Mouse (Mus musculus) heart, embryonic 11.5 days (tissue): ENCODE results near the gene Gtf3c3. TPM values are rescaled to one million over a fixed set of nuclear protein-coding genes. Genes with fewer than 3 reads are reported as not detected.
A peak's percentile ranks its signal among the peaks of the same experiment; 100 is the strongest.

Experiments
- ATAC-seq: fragments of 200-750 bp; cut with Nextera tagmentation; replicated peaks from 2 replicates; pipeline ENCODE4 v1.8.0; 2017; ENCODE audit warnings: moderate library complexity; ENCODE audit not compliant: insufficient number of reproducible peaks, low FRiP score, low TSS enrichment
- H3K27ac ChIP-seq: fragments of 300-500 bp; sonication (generic); 2 replicates; pipeline ENCODE4 v1.5.1; 2014; ENCODE audit warnings: mild to moderate bottlenecking, low read depth, low read length
- H3K27me3 ChIP-seq: fragments of 300-500 bp; sonication (generic); 2 replicates; pipeline ENCODE4 v1.6.1; 2014; ENCODE audit warnings: mild to moderate bottlenecking, low read length, mixed read lengths; ENCODE audit not compliant: control insufficient read depth, insufficient read depth
- H3K36me3 ChIP-seq: fragments of 300-500 bp; sonication (generic); 2 replicates; pipeline ENCODE4 v1.6.1; 2014; ENCODE audit warnings: mild to moderate bottlenecking, low read length, moderate library complexity, mixed read lengths; ENCODE audit not compliant: control insufficient read depth, insufficient read depth
- H3K4me1 ChIP-seq: fragments of 300-500 bp; sonication (generic); 2 replicates; pipeline ENCODE4 v1.6.1; 2014; ENCODE audit warnings: low read length; ENCODE audit not compliant: control insufficient read depth, insufficient read depth
- H3K4me2 ChIP-seq: fragments of 300-500 bp; sonication (generic); 2 replicates; pipeline ENCODE4 v1.6.1; 2014; ENCODE audit warnings: mild to moderate bottlenecking, moderate library complexity
- H3K4me3 ChIP-seq: fragments of 300-500 bp; sonication (generic); 2 replicates; pipeline ENCODE4 v1.5.1; 2014; ENCODE audit warnings: low read depth, low read length
- H3K9ac ChIP-seq: fragments of 300-500 bp; sonication (generic); 2 replicates; pipeline ENCODE4 v1.6.1; 2014; ENCODE audit warnings: mild to moderate bottlenecking, low read depth, low read length, moderate library complexity
- H3K9me3 ChIP-seq: fragments of 300-500 bp; sonication (generic); replicated peaks from 2 replicates; pipeline ENCODE4 v1.6.1; 2016; ENCODE audit warnings: low read length; ENCODE audit not compliant: control insufficient read depth
- WGBS: fragments of 180-500 bp; shearing (Covaris S2); extraction: QIAGEN DNeasy Blood & Tissue Kit; methylation state at CpG from one replicate; pipeline ENCODE4 v1.1.7; 2014; ENCODE audit not compliant: insufficient replicate concordance; 5-methylcytosine and 5-hydroxymethylcytosine counted together
- polyA plus RNA-seq: library from polyadenylated mRNA; unstranded; fragments of >200 nt; fragmentation: Nextera tagmentation; extraction: Ambion mirVana; gene quantifications from 2 replicates; pipeline ENCODE4 v1.2.1, GENCODE M21; 2014

Gene Gtf3c3
- 21.9 and 22.4 TPM in 2 replicates for polyA plus RNA-seq

- H3K27ac ChIP-seq: no peak within 1 kb of the TSS; the same call in 1 of the 2 replicates
- peak within 1 kb of the TSS; percentile 77 for H3K4me2 ChIP-seq
- 3% methylated on average over 39 of the region's 39 CpGs for WGBS
- H3K9me3 ChIP-seq: no peaks in the 10 kb centered on the region
- peak within 1 kb of the TSS; percentile 93 for H3K9ac ChIP-seq
- H3K36me3 ChIP-seq: no peaks in the 10 kb centered on the region
- H3K27me3 ChIP-seq: no peaks in the 10 kb centered on the region
- peak; percentile 84; the same call in 1 of the 2 replicates for ATAC-seq
- H3K4me1 ChIP-seq: no peaks in the 10 kb centered on the region
- H3K4me3 ChIP-seq: peak within 1 kb of the TSS; percentile 89
These were observed at the start of gene Gtf3c3 for GRCm38 (mm10) chr1:54438340-54439079. Gtf3c3 (minus strand) TSS chr1:54438971.

GRCm38 (mm10) chr1:54484744-54485420 is 46.1 kb upstream of the Gtf3c3 start:
- H3K9me3 ChIP-seq: no peaks in the 10 kb centered on the region
- no peaks in the 10 kb centered on the region for H3K27me3 ChIP-seq
- WGBS: 82% methylated on average over 3 of the region's 3 CpGs
- no peaks in the 10 kb centered on the region for H3K4me1 ChIP-seq
- H3K27ac ChIP-seq: no peak overlapping the region
- H3K4me2 ChIP-seq: no peak overlapping the region
- H3K4me3 ChIP-seq: no peak overlapping the region
- H3K9ac ChIP-seq: no peak overlapping the region
- 0 out of 2 replicates have a peak, but pooled peaks cover 5% of the 10 kb centered on the region for H3K36me3 ChIP-seq
- ATAC-seq: no peak

GRCm38 (mm10) chr1:54480491-54480890 is 41.7 kb upstream of the Gtf3c3 start:
- H3K27me3 ChIP-seq: no peaks in the 10 kb centered on the region
- 90% methylated on average over 12 of the region's 12 CpGs for WGBS
- no peak overlapping the region for H3K4me2 ChIP-seq

GRCm38 (mm10) chr1:54468662-54469061 is 29.9 kb upstream of the Gtf3c3 start:
- Histone ChIP-seq H3K9ac (no peak overlapping the region), H3K9me3 (no peaks in the 10 kb centered on the region), H3K4me3 (no peak overlapping the region), H3K36me3 (no peaks in the 10 kb centered on the region), H3K4me2 (no peak overlapping the region), H3K27ac (no peak overlapping the region), H3K4me1 (no peaks in the 10 kb centered on the region), H3K27me3 (no peaks in the 10 kb centered on the region)
- no peak for ATAC-seq

More at GRCm38 (mm10) chr1:54480491-54480890, 41.7 kb upstream of the Gtf3c3 start:
- Histone ChIP-seq H3K9me3 (no peaks in the 10 kb centered on the region), H3K36me3 (0 out of 2 replicates have a peak, but pooled peaks cover 2% of the 10 kb centered on the region), H3K27ac (no peak overlapping the region), H3K4me1 (no peaks in the 10 kb centered on the region), H3K4me3 (no peak overlapping the region), H3K9ac (no peak overlapping the region)
- no peak for ATAC-seq

- Histone ChIP-seq H3K27me3 (no peaks in the 10 kb centered on the region), H3K9ac (no peak overlapping the region), H3K9me3 (no peaks in the 10 kb centered on the region), H3K36me3 (no peaks in the 10 kb centered on the region), H3K4me2 (no peak overlapping the region), H3K4me1 (no peaks in the 10 kb centered on the region), H3K4me3 (no peak overlapping the region), H3K27ac (no peak overlapping the region)
- 94% methylated on average over 1 of the region's 1 CpGs for WGBS
- ATAC-seq: no peak
These were observed 28.6 kb upstream of the Gtf3c3 start for GRCm38 (mm10) chr1:54467366-54467765.

GRCm38 (mm10) chr1:54452116-54452515 is 13.3 kb upstream of the Gtf3c3 start:
- Histone ChIP-seq H3K27me3 (no peaks in the 10 kb centered on the region), H3K4me3 (no peak overlapping the region), H3K9me3 (no peaks in the 10 kb centered on the region), H3K27ac (no peak overlapping the region), H3K4me1 (no peaks in the 10 kb centered on the region), H3K4me2 (no peak overlapping the region), H3K9ac (no peak overlapping the region), H3K36me3 (no peaks in the 10 kb centered on the region)
- ATAC-seq: no peak
- WGBS: 73% methylated on average over 2 of the region's 2 CpGs

GRCm38 (mm10) chr1:54448833-54449232 is 10.1 kb upstream of the Gtf3c3 start:
- Histone ChIP-seq H3K36me3 (no peaks in the 10 kb centered on the region), H3K9ac (no peak overlapping the region), H3K4me3 (no peak overlapping the region), H3K9me3 (no peaks in the 10 kb centered on the region), H3K4me1 (no peaks in the 10 kb centered on the region), H3K27ac (no peak overlapping the region), H3K4me2 (no peak overlapping the region), H3K27me3 (no peaks in the 10 kb centered on the region)
- WGBS: 72% methylated on average over 4 of the region's 4 CpGs
- no peak for ATAC-seq

- H3K4me2 ChIP-seq: no peak overlapping the region
- H3K27ac ChIP-seq: no peak overlapping the region
- H3K36me3 ChIP-seq: no peaks in the 10 kb centered on the region
- WGBS: 54% methylated on average over 7 of the region's 7 CpGs
- ATAC-seq: no peak
- no peak overlapping the region for H3K4me3 ChIP-seq
- H3K4me1 ChIP-seq: no peaks in the 10 kb centered on the region
- no peak overlapping the region for H3K9ac ChIP-seq
- no peaks in the 10 kb centered on the region for H3K9me3 ChIP-seq
- H3K27me3 ChIP-seq: no peaks in the 10 kb centered on the region
These were observed 4.9 kb upstream of the Gtf3c3 start for GRCm38 (mm10) chr1:54443641-54444040.
